Mouse (Mus musculus) lung, embryonic 16.5 days (tissue): Measurements from ENCODE around the gene Tbc1d2. TPM values are rescaled to one million over a fixed set of nuclear protein-coding genes. Genes with fewer than 3 reads are reported as not detected.
"Not testable (repeated sequence)": the region's sequence is repeated elsewhere in the genome, so short reads cannot be mapped to it uniquely, and the experiment has no call there.

Experiments
- ATAC-seq: fragments of 200-750 bp; cut with Nextera tagmentation; 2 replicates; pipeline ENCODE4 v1.8.0; 2017; ENCODE audit warnings: low read depth, mild to moderate bottlenecking, moderate library complexity
- H3K27ac ChIP-seq: fragments of 300-500 bp; sonication (generic); 2 replicates; pipeline ENCODE4 v1.5.1; 2014; ENCODE audit warnings: mild to moderate bottlenecking, control low read depth, low read length
- H3K27me3 ChIP-seq: fragments of 300-500 bp; sonication (generic); 2 replicates; pipeline ENCODE4 v1.6.1; 2014; ENCODE audit warnings: low read depth, low read length, mixed read lengths; ENCODE audit not compliant: control insufficient read depth, insufficient read depth
- H3K36me3 ChIP-seq: fragments of 300-500 bp; sonication (generic); 2 replicates; pipeline ENCODE4 v1.6.1; 2014; ENCODE audit warnings: low read length; ENCODE audit not compliant: control insufficient read depth, insufficient read depth
- H3K4me1 ChIP-seq: fragments of 300-500 bp; sonication (generic); replicated peaks from 2 replicates; pipeline ENCODE4 v1.6.1; 2014; ENCODE audit warnings: low read length, mixed read lengths; ENCODE audit not compliant: control insufficient read depth, insufficient read depth
- H3K4me2 ChIP-seq: fragments of 300-500 bp; sonication (generic); 2 replicates; pipeline ENCODE4 v1.6.1; 2014; ENCODE audit warnings: low read depth, low read length, control low read depth
- H3K4me3 ChIP-seq: fragments of 300-500 bp; sonication (generic); 2 replicates; pipeline ENCODE4 v1.5.1; 2014; ENCODE audit warnings: mild to moderate bottlenecking, low read length, control low read depth
- H3K9ac ChIP-seq: fragments of 300-500 bp; sonication (generic); 2 replicates; pipeline ENCODE4 v1.6.1; 2014; ENCODE audit warnings: low read length, control low read depth
- H3K9me3 ChIP-seq: fragments of 300-500 bp; sonication (generic); 2 replicates; pipeline ENCODE4 v1.6.1; 2016; ENCODE audit warnings: low read length; ENCODE audit not compliant: control insufficient read depth
- WGBS: fragments of 180-500 bp; shearing (Covaris S2); extraction: QIAGEN DNeasy Blood & Tissue Kit; methylation state at CpG from one replicate; pipeline ENCODE4 v1.1.7; 2014; 5-methylcytosine and 5-hydroxymethylcytosine counted together
- polyA plus RNA-seq: library from polyadenylated mRNA; unstranded; fragments of >200 nt; fragmentation: Nextera tagmentation; extraction: Ambion mirVana; gene quantifications from 2 replicates; pipeline ENCODE4 v1.2.1, GENCODE M21; 2015

Gene Tbc1d2
- polyA plus RNA-seq, 1 experiment from 2014 or later: 4.2 TPM

DNA sequence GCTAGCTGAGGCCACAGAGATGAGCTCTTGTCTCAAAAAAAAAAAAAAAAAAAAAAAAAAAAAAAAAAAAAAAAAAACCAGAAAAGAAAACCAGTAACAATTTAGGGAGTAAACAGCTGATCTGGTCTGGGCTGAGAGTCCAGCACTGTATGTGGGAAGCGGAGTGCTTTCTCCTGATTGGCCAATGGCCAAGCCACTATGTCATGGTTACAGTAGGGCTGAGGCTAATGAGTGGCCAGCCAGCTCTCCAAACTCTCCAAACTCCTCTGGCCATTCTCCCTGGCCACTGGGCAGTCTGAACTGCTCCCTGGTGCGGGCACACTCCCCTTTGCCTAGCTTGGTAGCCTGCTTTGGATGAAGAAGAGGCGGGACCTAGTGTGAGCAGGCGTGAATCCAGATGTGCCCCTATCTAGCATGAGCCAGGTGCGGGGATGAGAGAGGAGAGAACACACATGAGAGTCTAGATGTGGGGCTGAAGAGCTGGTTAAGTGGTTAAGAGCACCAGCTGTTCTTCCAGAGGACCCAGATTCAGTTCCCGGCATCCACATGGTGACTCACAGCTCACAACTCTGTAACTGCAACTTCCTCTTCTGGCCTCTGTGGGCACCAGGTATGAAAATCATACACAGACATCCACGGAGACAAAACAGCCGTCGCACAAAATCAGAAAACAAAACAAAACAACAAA, 58.0 kb downstream of the Tbc1d2 start:
- 74% methylated on average over 9 of the region's 9 CpGs for WGBS
- Histone ChIP-seq H3K4me1 (no peaks in the 10 kb centered on the region), H3K4me3 (no peak overlapping the region), H3K36me3 (no peaks in the 10 kb centered on the region), H3K27ac (no peak overlapping the region), H3K9ac (no peak overlapping the region), H3K27me3 (no peaks in the 10 kb centered on the region; the same call in 1 of the 2 replicates), H3K9me3 (no peaks in the 10 kb centered on the region), H3K4me2 (no peak overlapping the region)
- ATAC-seq: peak; percentile 34; the same call in 1 of the 2 replicates

DNA sequence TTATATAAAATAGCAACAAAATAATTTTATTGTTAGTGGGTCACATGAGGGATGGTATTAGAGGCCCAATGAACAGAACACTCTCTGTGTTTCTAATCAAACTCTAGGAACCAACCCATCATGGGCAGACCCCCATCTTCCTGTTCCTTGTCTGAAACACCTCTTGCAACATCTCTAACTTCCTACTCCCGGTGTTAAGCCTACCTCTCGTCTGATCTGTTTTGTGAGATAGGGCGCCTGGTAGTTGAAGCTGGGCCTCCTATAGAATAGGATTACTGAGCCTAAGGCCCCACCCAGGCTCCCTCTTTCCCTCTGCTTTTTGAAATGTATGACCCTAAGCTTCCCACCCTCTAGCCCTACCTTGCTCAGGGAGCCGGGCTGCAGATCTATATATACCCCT, 59.2 kb downstream of the Tbc1d2 start:
- Histone ChIP-seq H3K27ac (no peak overlapping the region), H3K4me1 (no peaks in the 10 kb centered on the region; the same call in 1 of the 2 replicates), H3K36me3 (no peaks in the 10 kb centered on the region), H3K27me3 (no peaks in the 10 kb centered on the region), H3K9ac (no peak overlapping the region), H3K9me3 (no peaks in the 10 kb centered on the region), H3K4me2 (no peak overlapping the region), H3K4me3 (no peak overlapping the region)
- no peak for ATAC-seq
- WGBS: 57% methylated on average over 4 of the region's 4 CpGs

GRCm38 (mm10) chr4:46589946-46590684, 59.9 kb downstream of the Tbc1d2 start:
- H3K4me3 ChIP-seq: no peak overlapping the region
- H3K9me3 ChIP-seq: no peaks in the 10 kb centered on the region
- no peak overlapping the region for H3K27ac ChIP-seq
- WGBS: 57% methylated on average over 5 of the region's 5 CpGs
- no peaks in the 10 kb centered on the region; the same call in 1 of the 2 replicates for H3K4me1 ChIP-seq
- no peaks in the 10 kb centered on the region for H3K27me3 ChIP-seq
- H3K4me2 ChIP-seq: no peak overlapping the region
- no peak for ATAC-seq
- H3K9ac ChIP-seq: no peak overlapping the region
- H3K36me3 ChIP-seq: no peaks in the 10 kb centered on the region

DNA sequence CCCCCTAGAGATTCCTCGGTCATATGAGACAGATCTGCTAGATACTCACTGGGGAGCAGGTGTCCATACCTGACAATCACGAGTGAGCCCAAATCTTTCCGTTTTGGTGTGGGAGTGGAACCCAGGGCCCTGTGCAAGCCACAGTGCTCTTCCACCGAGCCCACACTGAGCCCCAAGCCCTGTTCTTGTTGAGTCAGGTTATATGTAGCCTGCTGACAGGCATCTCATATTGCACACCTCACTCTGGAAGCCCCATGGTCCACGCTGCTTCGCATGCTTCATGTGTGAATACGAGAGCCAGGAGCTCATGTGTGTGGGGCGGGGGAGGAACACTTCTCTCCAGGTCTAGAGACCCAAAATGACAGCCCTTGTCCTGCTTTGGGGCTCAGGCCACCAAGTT, 60.9 kb downstream of the Tbc1d2 start:
- WGBS: 72% methylated on average over 8 of the region's 8 CpGs
- Histone ChIP-seq H3K36me3 (no peaks in the 10 kb centered on the region), H3K27ac (no peak overlapping the region), H3K4me3 (no peak overlapping the region), H3K9ac (no peak overlapping the region), H3K4me1 (no peaks in the 10 kb centered on the region; the same call in 1 of the 2 replicates), H3K27me3 (no peaks in the 10 kb centered on the region), H3K9me3 (no peaks in the 10 kb centered on the region), H3K4me2 (no peak overlapping the region)
- no peak for ATAC-seq

DNA sequence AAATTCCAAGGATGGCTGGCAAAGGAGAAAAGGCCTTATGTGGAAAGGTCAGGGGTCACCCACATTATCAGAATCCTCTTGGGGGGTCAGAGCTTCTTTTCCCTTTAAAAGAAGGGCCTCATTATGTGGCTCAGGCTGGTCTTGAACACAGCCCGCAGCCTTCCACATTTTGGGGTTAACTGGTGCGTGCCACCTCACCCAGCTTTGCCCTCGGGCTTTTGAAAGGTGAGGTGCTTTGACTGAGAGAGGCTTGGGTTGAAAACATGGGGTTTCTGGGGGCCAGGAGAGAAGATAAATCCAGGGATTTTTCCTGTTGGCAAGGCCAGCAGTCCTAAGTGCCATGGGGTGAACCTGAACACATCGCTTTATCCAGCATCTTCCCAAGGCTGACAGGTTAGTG, 63.5 kb downstream of the Tbc1d2 start:
- Histone ChIP-seq H3K4me3 (no peak overlapping the region), H3K27ac (no peak overlapping the region), H3K36me3 (no peaks in the 10 kb centered on the region), H3K4me2 (no peak overlapping the region), H3K9me3 (peaks cover 2% of the 10 kb centered on the region; the same call in 1 of the 2 replicates), H3K4me1 (no peaks in the 10 kb centered on the region; the same call in 1 of the 2 replicates), H3K9ac (no peak overlapping the region), H3K27me3 (no peaks in the 10 kb centered on the region)
- no peak for ATAC-seq
- 66% methylated on average over 4 of the region's 4 CpGs for WGBS

DNA sequence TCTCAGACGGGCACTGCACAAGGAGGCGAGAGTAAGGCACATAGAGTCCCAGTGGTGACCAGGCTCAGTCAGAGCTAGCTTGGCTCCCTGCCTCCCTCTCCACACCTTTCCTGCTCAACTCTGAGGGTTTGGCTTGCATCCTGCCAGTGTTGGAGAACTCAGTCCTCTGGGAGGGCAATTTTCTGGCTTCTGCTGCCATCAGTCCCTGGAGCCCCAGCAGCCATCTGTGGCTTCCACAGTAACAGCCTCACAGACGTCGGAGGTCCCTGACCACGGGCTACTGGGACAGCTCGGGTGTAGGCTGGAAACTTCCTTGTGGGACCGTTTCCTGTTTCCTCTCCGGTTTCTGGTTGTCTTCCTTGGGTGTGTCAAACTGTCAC, 64.2 kb downstream of the Tbc1d2 start:
- Histone ChIP-seq H3K9me3 (peaks cover 6% of the 10 kb centered on the region; the same call in 1 of the 2 replicates), H3K4me1 (no peaks in the 10 kb centered on the region; the same call in 1 of the 2 replicates), H3K4me3 (no peak overlapping the region), H3K27ac (no peak overlapping the region), H3K36me3 (no peaks in the 10 kb centered on the region), H3K27me3 (no peaks in the 10 kb centered on the region), H3K9ac (no peak overlapping the region), H3K4me2 (no peak overlapping the region)
- ATAC-seq: no peak
- 54% methylated on average over 8 of the region's 8 CpGs for WGBS

GRCm38 (mm10) chr4:46585041-46585810, 64.8 kb downstream of the Tbc1d2 start:
- Histone ChIP-seq H3K4me2 (no peak overlapping the region), H3K9me3 (peaks cover 6% of the 10 kb centered on the region; the same call in 1 of the 2 replicates), H3K27me3 (no peaks in the 10 kb centered on the region), H3K4me3 (no peak overlapping the region), H3K9ac (no peak overlapping the region), H3K4me1 (no peaks in the 10 kb centered on the region; the same call in 1 of the 2 replicates), H3K27ac (no peak overlapping the region), H3K36me3 (no peaks in the 10 kb centered on the region)
- ATAC-seq: no peak
- WGBS: 60% methylated on average over 13 of the region's 13 CpGs

DNA sequence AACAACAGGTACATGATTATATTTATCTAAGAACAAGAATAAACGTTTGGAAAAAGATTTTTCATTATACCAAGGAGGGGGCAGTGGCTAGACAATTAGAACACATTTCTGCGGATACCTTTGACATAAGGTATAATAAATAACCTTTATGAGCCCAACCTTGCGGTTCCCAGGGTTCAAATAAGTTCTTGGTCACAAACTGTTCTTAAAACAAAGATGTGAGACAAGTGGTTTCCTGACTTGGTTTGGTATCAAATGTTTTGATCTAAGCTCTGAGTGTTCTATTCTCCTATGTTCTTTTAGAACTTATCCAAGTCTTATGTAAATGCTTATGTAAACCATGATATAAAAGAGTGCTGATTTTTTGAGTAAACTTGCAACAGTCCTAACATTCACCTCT, 65.5 kb downstream of the Tbc1d2 start:
- not testable (repeated sequence) for H3K4me2 ChIP-seq, ATAC-seq, H3K4me3 ChIP-seq

DNA sequence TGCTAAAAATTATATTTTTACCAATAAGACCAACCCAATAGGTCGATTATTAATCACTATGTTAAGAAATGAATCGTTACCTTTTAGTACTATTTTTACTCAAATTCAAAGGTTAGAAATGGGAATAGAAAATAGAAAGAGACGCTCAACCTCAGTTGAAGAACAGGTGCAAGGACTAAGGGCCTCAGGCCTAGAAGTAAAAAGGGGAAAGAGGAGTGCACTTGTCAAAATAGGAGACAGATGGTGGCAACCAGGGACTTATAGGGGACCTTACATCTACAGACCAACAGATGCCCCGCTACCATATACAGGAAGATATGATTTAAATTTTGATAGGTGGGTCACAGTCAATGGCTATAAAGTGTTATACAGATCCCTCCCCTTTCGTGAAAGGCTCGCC, 65.9 kb downstream of the Tbc1d2 start:
- H3K4me2 ChIP-seq, H3K27ac ChIP-seq, H3K4me1 ChIP-seq, H3K4me3 ChIP-seq, H3K9ac ChIP-seq, ATAC-seq, H3K27me3 ChIP-seq, H3K36me3 ChIP-seq, H3K9me3 ChIP-seq: not testable (repeated sequence)
- 68% methylated on average over 2 of the region's 6 CpGs for WGBS

More for the DNA sequence above, 65.5 kb downstream of the Tbc1d2 start:
- not testable (repeated sequence) for H3K27ac ChIP-seq, H3K9ac ChIP-seq, H3K9me3 ChIP-seq, H3K4me1 ChIP-seq, H3K27me3 ChIP-seq, H3K36me3 ChIP-seq
- 54% methylated on average over 3 of the region's 3 CpGs for WGBS
